ENCODE assay signal across 9 mouse cellular contexts in the genomic region with DNA sequence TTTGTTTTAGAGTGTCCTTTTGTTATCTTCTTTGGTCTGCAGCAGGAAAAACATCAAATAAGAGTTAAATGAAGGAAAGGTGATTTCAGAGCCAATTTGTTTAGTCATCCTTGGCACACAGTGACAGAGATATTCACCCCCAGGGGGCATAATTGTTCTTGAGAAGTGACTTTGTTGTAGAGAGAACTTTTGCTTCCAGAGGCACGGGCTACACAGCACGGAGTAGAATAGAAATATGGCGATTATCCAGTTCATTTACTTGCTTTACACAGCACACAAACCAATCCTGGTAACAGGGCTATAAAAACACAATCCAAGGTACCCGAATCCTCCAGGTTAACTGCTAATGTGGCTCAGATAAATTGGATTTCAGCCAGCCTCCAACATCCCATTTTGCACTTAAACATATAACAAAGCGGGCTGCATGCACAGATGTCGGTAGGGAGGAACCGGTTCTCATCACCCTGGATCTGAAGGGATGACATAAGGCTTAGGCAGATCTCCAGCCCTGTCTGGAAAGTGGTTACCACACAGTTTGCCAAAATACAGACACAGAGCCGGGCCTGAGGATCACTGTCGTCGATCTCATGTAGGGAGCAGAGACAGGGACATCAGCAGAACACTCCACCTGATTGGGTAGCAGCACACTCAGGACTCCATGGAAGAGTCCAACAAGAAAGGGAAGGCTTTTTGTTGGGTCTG.
DNase-seq lines count a peak whose midpoint lies in the region; ATAC-seq and TF ChIP-seq lines count a peak whose summit lies in the region.
"Had no signal": no experiment of that assay in that cellular context is flagged by ENCODE, and none has a peak within 500 bp of the region (broad histone marks: within the 10 kb centered on the region; RNA-seq: fewer than 3 reads in every experiment).

No protein-coding gene starts in this region.

- H3K27me3 ChIP-seq in kidney, postnatal 0 days (ENCODE audit: insufficient read depth, low read length) = no peaks in the 10 kb centered on the region
- H3K27me3 ChIP-seq: liver, embryonic 13.5 days had no signal

- H3K27ac ChIP-seq in kidney, postnatal 0 days = no peak overlapping the region
- H3K27ac ChIP-seq: liver, embryonic 13.5 days had no signal

- ATAC-seq in kidney, postnatal 0 days (replicated peaks; ENCODE audit: low FRiP score, low read depth) = no peak

- no peak overlapping the region for H3K4me3 ChIP-seq in kidney, postnatal 0 days (replicated peaks; ENCODE audit: low read depth, low read length)
- H3K4me3 ChIP-seq: liver, embryonic 13.5 days had no signal

- TF ChIP-seq CTCF in kidney, postnatal 0 days (IDR thresholded peaks at IDR 0.05; ENCODE audit: low read depth) = peak; percentile 10; the same call in 1 of the 2 replicates

- no peaks in the 10 kb centered on the region for H3K9me3 ChIP-seq in kidney, postnatal 0 days (replicated peaks; ENCODE audit: low read length)
- H3K9me3 ChIP-seq: liver, embryonic 13.5 days had no signal

- no peak overlapping the region for H3K4me2 ChIP-seq in kidney, postnatal 0 days (ENCODE audit: low read length)
- H3K4me2 ChIP-seq: liver, embryonic 13.5 days had no signal

- 0 out of 2 replicates have a peak, but pooled peaks cover 4% of the 10 kb centered on the region for H3K4me1 ChIP-seq in kidney, postnatal 0 days (replicated peaks; ENCODE audit: insufficient read depth, low read length)
- H3K4me1 ChIP-seq: liver, embryonic 13.5 days had no signal

- no peaks in the 10 kb centered on the region for H3K36me3 ChIP-seq in kidney, postnatal 0 days (ENCODE audit: insufficient read depth, low read length)
- H3K36me3 ChIP-seq: liver, embryonic 13.5 days had no signal

- WGBS in kidney, postnatal 0 days = 66% methylated on average over 10 of the region's 10 CpGs

- no peak for DNase-seq in kidney, postnatal 0 days (ENCODE audit: low spot score)
- DNase-seq in kidney, adult 18-20 months = no peak
- peak; percentile 42 to 46 for DNase-seq in cerebellum, adult 18-20 months
- DNase-seq in gastrocnemius, postnatal 10 days = peak; percentile 26
- peak; percentile 54 for DNase-seq in lung, postnatal 10 days
- DNase-seq in adipocyte (ENCODE audit: low spot score) = no peak
- no peak for DNase-seq in frontal cortex, postnatal 10 days (ENCODE audit: low spot score in 2 of 2)
- DNase-seq in thymus, adult 18-20 months = no peak
- DNase-seq: liver, embryonic 13.5 days had no signal

- H3K9ac ChIP-seq in kidney, postnatal 0 days (ENCODE audit: low read depth, low read length) = no peak overlapping the region
- H3K9ac ChIP-seq: liver, embryonic 13.5 days had no signal

Comparison
In these comparisons a context has a peak if more than half of its experiments do, and no peak if none do; other contexts are left out.
1. DNase-seq: peak in cerebellum, adult 18-20 months (2 of 2), gastrocnemius, postnatal 10 days (single experiment) and lung, postnatal 10 days (single experiment); none in kidney, postnatal 0 days (single experiment), kidney, adult 18-20 months (single experiment), adipocyte (single experiment), frontal cortex, postnatal 10 days (0 of 2) and thymus, adult 18-20 months (0 of 2).